Mouse (Mus musculus) stomach, embryonic 16.5 days (tissue): ENCODE data around the gene Chd9. TPM values are rescaled to one million over a fixed set of nuclear protein-coding genes. Genes with fewer than 3 reads are reported as not detected.

Source experiments
- ATAC-seq: fragments of 200-750 bp; cut with Nextera tagmentation; 2 replicates; pipeline ENCODE4 v1.8.0; 2017; ENCODE audit warnings: moderate number of reproducible peaks, moderate TSS enrichment; ENCODE audit not compliant: insufficient read depth, low FRiP score
- H3K27ac ChIP-seq: fragments of 300-500 bp; sonication (generic); 2 replicates; pipeline ENCODE4 v1.5.1; 2014; ENCODE audit warnings: low read length
- H3K27me3 ChIP-seq: fragments of 300-500 bp; sonication (generic); 2 replicates; pipeline ENCODE4 v1.6.1; 2014; ENCODE audit warnings: low read length, control low read depth, mixed read lengths; ENCODE audit not compliant: control insufficient read depth, insufficient read depth
- H3K36me3 ChIP-seq: fragments of 300-500 bp; sonication (generic); 2 replicates; pipeline ENCODE4 v1.6.1; 2014; ENCODE audit warnings: low read length; ENCODE audit not compliant: control insufficient read depth, insufficient read depth
- H3K4me1 ChIP-seq: fragments of 300-500 bp; sonication (generic); 2 replicates; pipeline ENCODE4 v1.6.1; 2014; ENCODE audit warnings: low read length, control low read depth, mixed read lengths; ENCODE audit not compliant: control insufficient read depth, insufficient read depth
- H3K4me2 ChIP-seq: fragments of 300-500 bp; sonication (generic); 2 replicates; pipeline ENCODE4 v1.6.1; 2014; ENCODE audit warnings: low read depth, low read length, mixed read lengths
- H3K4me3 ChIP-seq: fragments of 300-500 bp; sonication (generic); replicated peaks from 2 replicates; pipeline ENCODE4 v1.5.1; 2014; ENCODE audit warnings: mild to moderate bottlenecking, low read length
- H3K9ac ChIP-seq: fragments of 300-500 bp; sonication (generic); 2 replicates; pipeline ENCODE4 v1.6.1; 2014; ENCODE audit warnings: low read length
- H3K9me3 ChIP-seq: fragments of 300-500 bp; sonication (generic); replicated peaks from 2 replicates; pipeline ENCODE4 v1.6.1; 2016; ENCODE audit warnings: low read length, control low read depth; ENCODE audit not compliant: control insufficient read depth
- WGBS: fragments of 180-500 bp; shearing (Covaris S2); extraction: QIAGEN DNeasy Blood & Tissue Kit; methylation state at CpG from one replicate; pipeline ENCODE4 v1.1.7; 2014; 5-methylcytosine and 5-hydroxymethylcytosine counted together
- polyA plus RNA-seq: library from polyadenylated mRNA; unstranded; fragments of >200 nt; fragmentation: Nextera tagmentation; extraction: Ambion mirVana; gene quantifications from 2 replicates; pipeline ENCODE4 v1.2.1, GENCODE M21; 2015

Gene Chd9
- polyA plus RNA-seq, 1 experiment from 2014 or later: 239 TPM

DNA sequence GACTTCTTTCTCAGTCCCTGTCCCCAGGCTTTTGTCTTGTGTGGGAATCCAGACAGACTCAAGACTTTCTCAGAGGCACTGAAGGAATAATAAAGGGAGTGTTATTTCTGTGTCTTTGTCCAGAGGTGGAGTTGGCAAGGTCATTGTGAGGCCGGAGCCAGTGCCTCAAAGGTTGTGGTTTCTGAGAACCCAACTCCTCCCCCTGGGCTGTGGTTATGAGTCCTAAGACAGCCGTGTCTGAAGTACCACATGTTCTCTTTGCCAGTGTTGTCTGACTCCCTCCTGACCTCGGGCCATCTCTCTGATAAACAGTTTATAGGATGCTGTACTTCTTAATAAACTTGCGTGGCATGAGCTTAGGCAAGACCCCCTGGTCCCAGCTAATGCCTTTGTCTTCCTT lies 237.0 kb downstream of the Chd9 start:
- WGBS: 41% methylated on average over 4 of the region's 4 CpGs
- H3K9ac ChIP-seq: no peak overlapping the region
- no peak for ATAC-seq
- no peak overlapping the region for H3K4me2 ChIP-seq
- H3K27ac ChIP-seq: no peak overlapping the region
- H3K4me1 ChIP-seq: no peaks in the 10 kb centered on the region
- no peak overlapping the region for H3K4me3 ChIP-seq
- H3K27me3 ChIP-seq: no peaks in the 10 kb centered on the region
- H3K36me3 ChIP-seq: no peaks in the 10 kb centered on the region
- H3K9me3 ChIP-seq: no peaks in the 10 kb centered on the region

DNA sequence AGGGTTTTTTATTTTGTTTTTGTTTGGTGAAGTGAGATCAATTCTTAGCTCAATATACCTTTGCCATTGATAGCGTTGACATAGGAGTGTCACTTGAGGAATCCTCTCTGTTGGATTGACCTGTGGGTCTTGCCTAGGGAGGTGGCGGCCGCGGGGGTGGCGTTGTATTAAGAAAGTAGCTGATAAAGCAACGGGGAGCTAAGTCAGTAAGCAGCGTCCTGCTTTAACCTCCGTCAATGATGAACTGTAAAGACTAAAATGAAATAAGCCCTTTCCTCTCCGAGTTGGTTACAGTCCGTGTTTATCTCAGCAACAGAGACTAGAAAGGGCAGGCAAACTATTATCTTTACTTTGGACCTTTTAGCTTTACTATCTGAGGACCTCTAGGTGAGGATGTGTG lies 241.3 kb downstream of the Chd9 start:
- Histone ChIP-seq H3K27ac (no peak overlapping the region), H3K4me2 (peak overlapping the region; percentile 67), H3K4me1 (peaks cover 8% of the 10 kb centered on the region; the same call in 1 of the 2 replicates), H3K27me3 (no peaks in the 10 kb centered on the region), H3K36me3 (no peaks in the 10 kb centered on the region), H3K9me3 (no peaks in the 10 kb centered on the region), H3K4me3 (peak overlapping the region; percentile 95), H3K9ac (peak overlapping the region; percentile 49)
- 5% methylated on average over 10 of the region's 10 CpGs for WGBS
- ATAC-seq: no peak; the same call in 1 of the 2 replicates

DNA sequence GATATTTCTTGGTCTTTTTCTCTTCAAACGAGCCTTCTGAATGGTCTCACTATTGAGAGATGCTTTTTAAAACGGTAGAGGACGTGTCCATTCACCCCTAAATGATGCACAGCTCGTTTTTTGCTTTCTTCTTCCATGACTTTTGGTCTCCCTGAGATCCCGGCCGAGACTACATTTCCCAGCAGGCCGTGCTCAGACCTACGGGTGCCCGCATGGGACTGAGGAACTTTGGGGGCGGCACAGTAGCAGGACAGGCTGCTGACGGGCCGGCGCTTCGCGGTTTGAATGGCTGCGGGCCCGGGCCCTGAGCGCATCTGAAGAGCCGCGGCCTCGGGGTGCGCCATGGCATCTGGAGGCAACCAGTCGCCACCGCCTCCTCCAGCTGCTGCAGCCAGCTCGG lies 241.7 kb downstream of the Chd9 start, which contains the start of gene Rbl2:
Gene Rbl2, plus strand, starts transcription at position 224 of the 400 bp plus-strand sequence.
- H3K27ac ChIP-seq: peak within 1 kb of the TSS; percentile 83
- H3K9ac ChIP-seq: peak within 1 kb of the TSS; percentile 86
- peak; percentile 96 for ATAC-seq
- H3K4me3 ChIP-seq: peak within 1 kb of the TSS; percentile 95
- H3K9me3 ChIP-seq: no peaks in the 10 kb centered on the region
- H3K4me1 ChIP-seq: peaks cover 8% of the 10 kb centered on the region; the same call in 1 of the 2 replicates
- no peaks in the 10 kb centered on the region for H3K36me3 ChIP-seq
- H3K27me3 ChIP-seq: no peaks in the 10 kb centered on the region
- WGBS: under 1% methylated on average over 25 of the region's 25 CpGs
- peak within 1 kb of the TSS; percentile 67 for H3K4me2 ChIP-seq

DNA sequence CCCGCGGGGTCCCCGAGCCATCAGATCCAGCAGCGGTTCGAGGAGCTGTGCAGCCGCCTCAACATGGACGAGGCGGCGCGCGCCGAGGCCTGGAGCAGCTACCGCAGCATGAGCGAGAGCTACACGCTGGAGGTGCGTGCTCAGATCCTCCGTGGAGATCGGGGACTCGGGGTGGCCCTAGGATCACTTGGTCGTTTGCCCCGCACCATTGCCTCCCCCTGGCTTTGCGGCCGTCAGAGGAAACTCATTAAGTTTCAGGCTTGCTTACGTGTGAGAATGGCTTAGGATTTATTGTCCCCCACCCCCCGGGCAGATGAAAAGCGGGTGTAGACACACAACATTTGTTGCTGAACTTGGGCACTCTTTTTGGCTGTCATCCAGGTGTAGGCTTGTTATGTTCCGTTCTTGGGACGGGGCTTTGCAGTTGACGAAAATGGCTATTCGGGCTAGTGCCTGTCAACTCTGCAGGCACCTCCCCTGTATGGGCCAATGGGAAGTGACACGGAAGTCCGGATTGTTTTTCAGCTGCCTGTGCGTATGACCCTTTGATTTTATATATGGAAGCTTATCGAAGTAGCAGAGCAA lies 242.2 kb downstream of the Chd9 start:
- under 1% methylated on average over 34 of the region's 34 CpGs for WGBS

GRCm38 (mm10) chr8:91077077-91077867 lies 249.1 kb downstream of the Chd9 start:
- no peak for ATAC-seq
- WGBS: 90% methylated on average over 12 of the region's 12 CpGs

More for the DNA sequence above, 242.2 kb downstream of the Chd9 start:
- Histone ChIP-seq H3K9me3 (no peaks in the 10 kb centered on the region), H3K9ac (peak overlapping the region; percentile 86), H3K27ac (peak overlapping the region; percentile 83), H3K4me2 (peak overlapping the region; percentile 67), H3K4me1 (peaks cover 8% of the 10 kb centered on the region; the same call in 1 of the 2 replicates), H3K36me3 (no peaks in the 10 kb centered on the region), H3K4me3 (peak overlapping the region; percentile 95), H3K27me3 (no peaks in the 10 kb centered on the region)
- peak; percentile 84 for ATAC-seq

GRCm38 (mm10) chr8:91079678-91080077 lies 251.5 kb downstream of the Chd9 start:
- Histone ChIP-seq H3K9me3 (no peaks in the 10 kb centered on the region), H3K4me3 (no peak overlapping the region), H3K27me3 (no peaks in the 10 kb centered on the region), H3K4me1 (no peaks in the 10 kb centered on the region), H3K4me2 (no peak overlapping the region), H3K36me3 (no peaks in the 10 kb centered on the region), H3K27ac (no peak overlapping the region), H3K9ac (no peak overlapping the region)
- no peak for ATAC-seq
- 99% methylated on average over 2 of the region's 2 CpGs for WGBS

More at GRCm38 (mm10) chr8:91077077-91077867, 249.1 kb downstream of the Chd9 start:
- no peaks in the 10 kb centered on the region for H3K9me3 ChIP-seq
- H3K27me3 ChIP-seq: no peaks in the 10 kb centered on the region
- H3K9ac ChIP-seq: no peak overlapping the region
- H3K36me3 ChIP-seq: no peaks in the 10 kb centered on the region
- H3K4me3 ChIP-seq: no peak overlapping the region
- no peaks in the 10 kb centered on the region for H3K4me1 ChIP-seq
- no peak overlapping the region for H3K4me2 ChIP-seq
- H3K27ac ChIP-seq: no peak overlapping the region

DNA sequence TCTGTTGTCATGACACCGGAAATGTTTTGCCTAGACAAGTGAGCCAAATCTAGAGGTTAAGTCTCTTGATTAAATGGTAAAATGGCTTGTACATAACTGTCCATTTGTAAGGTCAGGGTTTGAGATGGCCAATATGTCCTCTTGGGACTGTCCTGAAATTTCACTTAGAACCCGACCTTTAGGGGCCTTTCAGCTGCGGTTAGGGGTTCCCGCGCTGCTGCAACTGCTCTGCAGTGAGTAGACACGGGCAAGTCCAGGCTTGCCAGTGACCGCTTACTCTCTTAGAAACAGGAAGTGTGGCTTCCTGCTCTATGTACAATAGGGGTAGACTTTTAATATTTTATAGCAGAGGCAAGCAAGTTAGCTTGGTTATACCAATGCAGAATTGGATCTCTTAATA lies 253.8 kb downstream of the Chd9 start:
- Histone ChIP-seq H3K4me3 (no peak overlapping the region), H3K36me3 (0 out of 2 replicates have a peak, but pooled peaks cover 5% of the 10 kb centered on the region), H3K27ac (no peak overlapping the region), H3K27me3 (no peaks in the 10 kb centered on the region), H3K4me1 (no peaks in the 10 kb centered on the region), H3K9ac (no peak overlapping the region), H3K4me2 (no peak overlapping the region), H3K9me3 (no peaks in the 10 kb centered on the region)
- 73% methylated on average over 7 of the region's 7 CpGs for WGBS
- ATAC-seq: 0 out of 2 replicates have a peak, but pooled peaks have one; percentile 47

GRCm38 (mm10) chr8:91082428-91082827 lies 254.3 kb downstream of the Chd9 start:
- Histone ChIP-seq H3K9me3 (no peaks in the 10 kb centered on the region), H3K27me3 (no peaks in the 10 kb centered on the region), H3K4me1 (no peaks in the 10 kb centered on the region), H3K4me3 (no peak overlapping the region), H3K9ac (no peak overlapping the region), H3K27ac (no peak overlapping the region), H3K4me2 (no peak overlapping the region), H3K36me3 (0 out of 2 replicates have a peak, but pooled peaks cover 5% of the 10 kb centered on the region)
- ATAC-seq: peak; percentile 25; the same call in 1 of the 2 replicates
- 83% methylated on average over 12 of the region's 12 CpGs for WGBS

DNA sequence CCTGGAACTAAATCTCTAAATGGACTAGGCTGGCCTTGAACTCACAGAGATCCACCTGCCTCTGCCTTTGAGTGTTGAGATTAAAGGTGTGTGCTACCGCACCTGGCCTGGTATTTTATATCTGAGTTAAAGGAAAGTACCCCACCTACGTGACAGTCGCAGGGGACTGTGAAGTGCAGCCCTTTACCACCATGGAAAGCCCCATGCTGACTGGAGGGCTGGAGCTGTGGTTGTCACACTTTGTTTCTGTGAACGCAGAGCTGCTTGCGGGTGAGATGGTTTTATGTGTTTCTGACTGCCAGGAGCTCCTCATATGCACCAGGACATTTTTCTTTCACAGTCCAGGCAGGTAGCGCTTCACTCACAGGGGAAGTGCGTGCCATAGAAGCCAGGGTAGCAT lies 260.3 kb downstream of the Chd9 start:
- Histone ChIP-seq H3K27ac (no peak overlapping the region), H3K4me2 (no peak overlapping the region), H3K9me3 (no peaks in the 10 kb centered on the region), H3K36me3 (peaks cover 15% of the 10 kb centered on the region; the same call in 1 of the 2 replicates), H3K9ac (no peak overlapping the region), H3K27me3 (no peaks in the 10 kb centered on the region), H3K4me1 (no peaks in the 10 kb centered on the region), H3K4me3 (no peak overlapping the region)
- WGBS: 88% methylated on average over 7 of the region's 7 CpGs
- no peak for ATAC-seq
